Mouse (Mus musculus): ENCODE data around the gene Ppm1j. TPM values are rescaled to one million over a fixed set of nuclear protein-coding genes. Genes with fewer than 3 reads are reported as not detected.

The Ppm1j gene
- polyA plus RNA-seq (2014; fragmentation: Illumina TruSeq; extraction: RNeasy Lipid Tissue Mini Kit (QIAGEN cat#74804); ENCODE audit: low read depth, low replicate concordance): not detected

GRCm38 (mm10) chr3:104780561-104781420 lies at the start of gene Ppm1j:
Gene Ppm1j, plus strand, starts transcription at chr3:104781056.

GRCm38 (mm10) chr3:104781471-104781903 lies 631 bp downstream of the Ppm1j start, which contains the start of gene Fam19a3:
Gene Fam19a3, minus strand, starts transcription at chr3:104781840.

GRCm38 (mm10) chr3:104788075-104788474 lies 7.2 kb downstream of the Ppm1j start, which contains the start of gene Rhoc:
Gene Rhoc, plus strand, starts transcription at chr3:104788375.

GRCm38 (mm10) chr3:104817991-104818748 lies 37.3 kb downstream of the Ppm1j start, which contains the start of gene Mov10:
Gene Mov10, minus strand, starts transcription at chr3:104818563.

Other genes starting within 250 kb of the Ppm1j start
- gene Slc16a1, start 142.4 kb upstream of the Ppm1j start, polyA plus RNA-seq (2014; fragmentation: Illumina TruSeq; extraction: RNeasy Lipid Tissue Mini Kit (QIAGEN cat#74804); ENCODE audit: low read depth, low replicate concordance): 53.5 TPM
- gene Fam19a3, start 784 bp downstream of the Ppm1j start, polyA plus RNA-seq (2014; fragmentation: Illumina TruSeq; extraction: RNeasy Lipid Tissue Mini Kit (QIAGEN cat#74804); ENCODE audit: low read depth, low replicate concordance): not detected
- gene Rhoc, start 7.3 kb downstream of the Ppm1j start, polyA plus RNA-seq (2014; fragmentation: Illumina TruSeq; extraction: RNeasy Lipid Tissue Mini Kit (QIAGEN cat#74804); ENCODE audit: low read depth, low replicate concordance): 2.8 TPM
- 1.2 TPM for gene Mov10, start 37.5 kb downstream of the Ppm1j start, polyA plus RNA-seq (2014; fragmentation: Illumina TruSeq; extraction: RNeasy Lipid Tissue Mini Kit (QIAGEN cat#74804); ENCODE audit: low read depth, low replicate concordance)
- 71.3 TPM for gene St7l, start 82.9 kb downstream of the Ppm1j start, polyA plus RNA-seq (2014; fragmentation: Illumina TruSeq; extraction: RNeasy Lipid Tissue Mini Kit (QIAGEN cat#74804); ENCODE audit: low read depth, low replicate concordance)
- gene Capza1, start 83.4 kb downstream of the Ppm1j start, polyA plus RNA-seq (2014; fragmentation: Illumina TruSeq; extraction: RNeasy Lipid Tissue Mini Kit (QIAGEN cat#74804); ENCODE audit: low read depth, low replicate concordance): 59.6 TPM
- 0.13 TPM for gene Wnt2b, start 180.9 kb downstream of the Ppm1j start, polyA plus RNA-seq (2014; fragmentation: Illumina TruSeq; extraction: RNeasy Lipid Tissue Mini Kit (QIAGEN cat#74804); ENCODE audit: low read depth, low replicate concordance)

Measured in liver, adult 10 weeks (tissue).